Mouse (Mus musculus): ENCODE data around the gene Dnah10. TPM values are rescaled to one million over a fixed set of nuclear protein-coding genes. Genes with fewer than 3 reads are reported as not detected.
"Not testable (repeated sequence)": the region's sequence is repeated elsewhere in the genome, so short reads cannot be mapped to it uniquely, and the experiment has no call there.

Dnah10 gene
- under 1 TPM in 3 of 4 experiments, not detected in 1; 0.02 to 0.05 (median 0.02) TPM for total RNA-seq (2022)

GRCm38 (mm10) chr5:124724997-124725396 lies at the start of gene Dnah10:
Dnah10 (plus strand) TSS chr5:124725085.
- no peak for DNase-seq (ENCODE audit: low spot score in 2 of 2)

GRCm38 (mm10) chr5:124713741-124714140 lies 11.1 kb upstream of the Dnah10 start:
- no peak for DNase-seq (ENCODE audit: low spot score in 2 of 2)

- DNase-seq (ENCODE audit: low spot score in 2 of 2) = no peak
These were observed 9.8 kb upstream of the Dnah10 start for GRCm38 (mm10) chr5:124715135-124715534.

- DNase-seq (ENCODE audit: low spot score in 2 of 2) = no peak
These were observed 6.9 kb upstream of the Dnah10 start for GRCm38 (mm10) chr5:124717969-124718368.

GRCm38 (mm10) chr5:124718396-124718795 lies 6.5 kb upstream of the Dnah10 start:
- no peak for DNase-seq (ENCODE audit: low spot score in 2 of 2)

GRCm38 (mm10) chr5:124723125-124723524 lies 1.8 kb upstream of the Dnah10 start:
- DNase-seq (ENCODE audit: low spot score in 2 of 2) = no peak

GRCm38 (mm10) chr5:124729662-124730206 lies 4.8 kb downstream of the Dnah10 start:
- DNase-seq (ENCODE audit: low spot score in 2 of 2) = no peak

GRCm38 (mm10) chr5:124733961-124734360 lies 9.1 kb downstream of the Dnah10 start:
- DNase-seq (ENCODE audit: low spot score in 2 of 2) = no peak

- no peak for DNase-seq (ENCODE audit: low spot score in 2 of 2)
These were observed 17.2 kb downstream of the Dnah10 start for GRCm38 (mm10) chr5:124741898-124742599.

- DNase-seq (ENCODE audit: low spot score in 2 of 2) = no peak
These were observed 19.0 kb downstream of the Dnah10 start for GRCm38 (mm10) chr5:124743841-124744240.

GRCm38 (mm10) chr5:124746220-124746619 lies 21.3 kb downstream of the Dnah10 start:
- no peak for DNase-seq (ENCODE audit: low spot score in 2 of 2)

GRCm38 (mm10) chr5:124748296-124748695 lies 23.4 kb downstream of the Dnah10 start:
- DNase-seq (ENCODE audit: low spot score in 2 of 2) = no peak

- DNase-seq (ENCODE audit: low spot score in 2 of 2) = no peak
These were observed 26.8 kb downstream of the Dnah10 start for GRCm38 (mm10) chr5:124751656-124752055.

- no peak for DNase-seq (ENCODE audit: low spot score in 2 of 2)
These were observed 36.1 kb downstream of the Dnah10 start for GRCm38 (mm10) chr5:124761011-124761410.

- DNase-seq (ENCODE audit: low spot score in 2 of 2) = no peak
These were observed 36.9 kb downstream of the Dnah10 start for GRCm38 (mm10) chr5:124761787-124762186.

GRCm38 (mm10) chr5:124774552-124774951 lies 49.7 kb downstream of the Dnah10 start:
- DNase-seq (ENCODE audit: low spot score in 2 of 2) = no peak

- not testable (repeated sequence) for DNase-seq (ENCODE audit: low spot score in 2 of 2)
These were observed 51.4 kb downstream of the Dnah10 start for GRCm38 (mm10) chr5:124776289-124776688.

GRCm38 (mm10) chr5:124777178-124777709 lies 52.4 kb downstream of the Dnah10 start:
- peak; percentile 13 to 36 for DNase-seq (ENCODE audit: low spot score in 2 of 2)

- DNase-seq (ENCODE audit: low spot score in 2 of 2) = no peak
These were observed 55.0 kb downstream of the Dnah10 start for GRCm38 (mm10) chr5:124779926-124780325.

- no peak for DNase-seq (ENCODE audit: low spot score in 2 of 2)
These were observed 56.8 kb downstream of the Dnah10 start for GRCm38 (mm10) chr5:124781696-124782095.

GRCm38 (mm10) chr5:124785650-124786049 lies 60.8 kb downstream of the Dnah10 start:
- DNase-seq (ENCODE audit: low spot score in 2 of 2) = no peak

- DNase-seq (ENCODE audit: low spot score in 2 of 2) = no peak
These were observed 67.2 kb downstream of the Dnah10 start for GRCm38 (mm10) chr5:124792112-124792511.
